Mouse (Mus musculus): ENCODE results near the gene Gm11627. TPM values are rescaled to one million over a fixed set of nuclear protein-coding genes. Genes with fewer than 3 reads are reported as not detected.
A peak's percentile ranks its signal among the peaks of the same experiment; 100 is the strongest.
"Not testable (repeated sequence)": the region's sequence is repeated elsewhere in the genome, so short reads cannot be mapped to it uniquely, and the experiment has no call there.

The Gm11627 gene
- polyA plus RNA-seq, 1 experiment from 2014 or later = 8.9 TPM

DNA sequence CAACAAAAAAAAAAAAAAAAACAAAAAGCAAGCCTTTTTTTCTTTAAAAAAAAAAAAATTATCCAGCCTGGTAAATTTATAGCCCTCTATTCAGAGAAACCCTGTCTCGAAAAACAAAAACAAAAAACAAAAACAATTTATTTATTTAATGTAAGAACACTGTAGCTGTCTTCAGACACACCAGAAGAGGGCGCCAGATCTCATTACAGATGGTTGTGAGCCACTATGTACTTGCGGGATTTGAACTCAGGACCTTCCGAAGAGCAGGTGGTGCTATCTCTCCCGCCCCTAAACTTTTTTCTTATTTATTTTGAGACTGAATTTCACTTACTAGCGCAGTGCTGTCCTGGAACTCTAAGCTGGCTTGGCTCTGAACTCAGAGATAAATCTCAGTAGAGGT is 12.1 kb downstream of the Gm11627 start:
- no peak for ATAC-seq (replicated peaks; ENCODE audit: low FRiP score, low read depth)
- no peaks in the 10 kb centered on the region for H3K36me3 ChIP-seq (ENCODE audit: insufficient read depth, low read length)
- no peaks in the 10 kb centered on the region for H3K27me3 ChIP-seq (ENCODE audit: insufficient read depth, low read length)
- WGBS = 86% methylated on average over 6 of the region's 6 CpGs
- no peak overlapping the region for H3K4me2 ChIP-seq (ENCODE audit: low read length)
- no peak for DNase-seq (ENCODE audit: low spot score)
- H3K27ac ChIP-seq = no peak overlapping the region
- peak; percentile 29; the same call in 1 of the 2 replicates for TF ChIP-seq CTCF (IDR thresholded peaks at IDR 0.05; ENCODE audit: low read depth)
- no peaks in the 10 kb centered on the region for H3K4me1 ChIP-seq (replicated peaks; ENCODE audit: insufficient read depth, low read length)
- H3K9ac ChIP-seq (ENCODE audit: low read depth, low read length) = no peak overlapping the region
- H3K4me3 ChIP-seq (replicated peaks; ENCODE audit: low read depth, low read length) = no peak overlapping the region
- no peaks in the 10 kb centered on the region for H3K9me3 ChIP-seq (replicated peaks; ENCODE audit: low read length)

DNA sequence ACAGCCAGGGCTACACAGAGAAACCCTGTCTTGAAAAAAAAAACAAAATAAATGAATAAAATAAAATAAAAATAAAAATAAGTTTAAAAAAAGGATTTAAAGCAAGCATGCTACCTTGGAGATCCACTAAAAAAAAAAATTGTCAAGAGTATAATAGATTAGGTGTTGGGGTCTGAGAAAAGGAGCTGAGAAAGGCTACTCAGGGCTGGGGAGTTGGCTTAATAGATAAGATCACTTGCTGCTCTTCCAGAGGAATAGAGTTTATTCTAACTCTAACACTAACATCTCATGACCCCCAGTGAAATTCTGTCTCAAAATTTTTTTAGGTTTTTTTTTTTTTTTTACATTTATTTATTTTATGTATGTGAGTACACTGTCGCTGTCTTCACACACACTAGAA is 13.0 kb downstream of the Gm11627 start:
- no peak overlapping the region for H3K9ac ChIP-seq (ENCODE audit: low read depth, low read length)
- no peak for ATAC-seq (replicated peaks; ENCODE audit: low FRiP score, low read depth)
- TF ChIP-seq CTCF (IDR thresholded peaks at IDR 0.05; ENCODE audit: low read depth) = no peak

DNA sequence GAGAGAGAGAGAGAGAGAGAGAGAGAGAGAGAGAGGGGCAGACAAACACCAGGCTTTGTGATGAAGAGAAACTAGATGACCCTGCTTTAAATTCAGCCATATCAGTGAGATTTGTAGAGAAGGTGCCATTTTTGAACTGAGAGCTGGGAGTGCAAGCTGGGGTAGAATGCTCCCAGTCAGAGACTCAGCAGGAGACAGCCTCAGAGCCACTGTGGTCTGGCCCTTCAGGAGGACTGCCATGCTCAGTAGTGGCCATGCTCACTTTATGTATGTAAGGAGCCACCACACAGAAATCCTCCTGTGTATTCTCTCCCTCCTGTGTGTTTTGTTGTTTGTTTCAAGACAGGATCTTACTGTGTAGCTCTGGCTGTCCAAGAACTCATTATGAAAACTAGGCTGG is 13.5 kb downstream of the Gm11627 start:
- ATAC-seq (replicated peaks; ENCODE audit: low FRiP score, low read depth) (no peak), DNase-seq (ENCODE audit: low spot score) (no peak)
- Histone ChIP-seq H3K36me3 (ENCODE audit: insufficient read depth, low read length) (no peaks in the 10 kb centered on the region), H3K4me2 (ENCODE audit: low read length) (no peak overlapping the region), H3K27ac (no peak overlapping the region), H3K9me3 (replicated peaks; ENCODE audit: low read length) (no peaks in the 10 kb centered on the region), H3K27me3 (ENCODE audit: insufficient read depth, low read length) (no peaks in the 10 kb centered on the region), H3K4me3 (replicated peaks; ENCODE audit: low read depth, low read length) (no peak overlapping the region), H3K4me1 (replicated peaks; ENCODE audit: insufficient read depth, low read length) (no peaks in the 10 kb centered on the region), H3K9ac (ENCODE audit: low read depth, low read length) (no peak overlapping the region)
- no peak for TF ChIP-seq CTCF (IDR thresholded peaks at IDR 0.05; ENCODE audit: low read depth)

More for the DNA sequence above, 13.0 kb downstream of the Gm11627 start:
- no peak overlapping the region for H3K4me2 ChIP-seq (ENCODE audit: low read length)
- no peaks in the 10 kb centered on the region for H3K27me3 ChIP-seq (ENCODE audit: insufficient read depth, low read length)
- no peaks in the 10 kb centered on the region for H3K4me1 ChIP-seq (replicated peaks; ENCODE audit: insufficient read depth, low read length)
- DNase-seq (ENCODE audit: low spot score) = no peak
- H3K36me3 ChIP-seq (ENCODE audit: insufficient read depth, low read length) = no peaks in the 10 kb centered on the region
- WGBS = 90% methylated on average over 1 of the region's 1 CpGs
- H3K9me3 ChIP-seq (replicated peaks; ENCODE audit: low read length) = no peaks in the 10 kb centered on the region
- H3K4me3 ChIP-seq (replicated peaks; ENCODE audit: low read depth, low read length) = no peak overlapping the region
- H3K27ac ChIP-seq = no peak overlapping the region

DNA sequence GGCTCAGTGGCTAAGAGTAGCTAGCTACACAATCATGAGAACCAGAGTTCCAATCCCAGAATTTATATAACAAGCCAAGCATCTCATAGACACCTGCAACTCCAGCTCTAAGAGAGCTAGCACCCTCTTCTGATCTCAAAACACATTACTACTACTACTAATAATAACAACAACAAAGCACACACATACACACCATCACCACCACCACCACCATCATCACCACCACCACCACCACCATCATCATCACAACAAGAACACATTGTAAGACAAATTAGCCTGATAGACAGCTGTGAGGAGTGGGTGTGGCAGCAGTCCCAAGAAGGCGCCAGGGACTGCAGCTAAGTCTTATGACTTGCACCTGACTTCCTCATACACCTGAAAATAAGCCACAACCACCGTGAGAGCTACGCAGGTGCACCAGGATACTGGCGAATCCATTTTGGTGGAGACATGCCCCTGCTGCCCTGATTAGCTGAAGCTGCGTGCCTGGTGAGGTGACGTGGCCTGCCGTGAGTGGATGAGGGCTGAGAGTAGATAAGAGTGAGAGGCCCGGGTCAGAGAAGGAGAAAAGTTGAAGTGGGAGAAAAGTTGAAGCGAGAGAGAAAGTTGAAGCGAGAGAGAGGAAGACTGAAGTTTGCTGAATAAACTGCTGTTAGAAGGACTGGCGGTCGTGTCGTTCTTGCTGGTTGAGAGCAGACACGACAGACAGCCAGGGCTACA is 14.1 kb downstream of the Gm11627 start:
- not testable (repeated sequence) for H3K9ac ChIP-seq (ENCODE audit: low read depth, low read length); H3K27ac ChIP-seq; DNase-seq (ENCODE audit: low spot score); H3K4me3 ChIP-seq (replicated peaks; ENCODE audit: low read depth, low read length); H3K27me3 ChIP-seq (ENCODE audit: insufficient read depth, low read length); ATAC-seq (replicated peaks; ENCODE audit: low FRiP score, low read depth); H3K9me3 ChIP-seq (replicated peaks; ENCODE audit: low read length); H3K36me3 ChIP-seq (ENCODE audit: insufficient read depth, low read length); H3K4me1 ChIP-seq (replicated peaks; ENCODE audit: insufficient read depth, low read length); H3K4me2 ChIP-seq (ENCODE audit: low read length)
- 79% methylated on average over 14 of the region's 14 CpGs for WGBS

- Histone ChIP-seq H3K4me2 (ENCODE audit: low read length) (no peak overlapping the region), H3K36me3 (ENCODE audit: insufficient read depth, low read length) (no peaks in the 10 kb centered on the region), H3K9ac (ENCODE audit: low read depth, low read length) (no peak overlapping the region), H3K27me3 (ENCODE audit: insufficient read depth, low read length) (no peaks in the 10 kb centered on the region), H3K9me3 (replicated peaks; ENCODE audit: low read length) (no peaks in the 10 kb centered on the region), H3K4me1 (replicated peaks; ENCODE audit: insufficient read depth, low read length) (0 out of 2 replicates have a peak, but pooled peaks cover 6% of the 10 kb centered on the region), H3K4me3 (replicated peaks; ENCODE audit: low read depth, low read length) (no peak overlapping the region), H3K27ac (no peak overlapping the region)
- 93% methylated on average over 4 of the region's 5 CpGs for WGBS
- ATAC-seq (replicated peaks; ENCODE audit: low FRiP score, low read depth) = no peak
- DNase-seq (ENCODE audit: low spot score) = no peak
- no peak for TF ChIP-seq CTCF (IDR thresholded peaks at IDR 0.05; ENCODE audit: low read depth)
Measured at GRCm38 (mm10) chr11:102558704-102559103, 20.6 kb downstream of the Gm11627 start.

GRCm38 (mm10) chr11:102557386-102557785 is 21.9 kb downstream of the Gm11627 start:
- H3K4me3 ChIP-seq (replicated peaks; ENCODE audit: low read depth, low read length) = no peak overlapping the region
- no peaks in the 10 kb centered on the region for H3K27me3 ChIP-seq (ENCODE audit: insufficient read depth, low read length)
- no peaks in the 10 kb centered on the region for H3K9me3 ChIP-seq (replicated peaks; ENCODE audit: low read length)
- peak overlapping the region; percentile 92; the same call in 1 of the 2 replicates for H3K27ac ChIP-seq
- no peak for ATAC-seq (replicated peaks; ENCODE audit: low FRiP score, low read depth)
- H3K4me2 ChIP-seq (ENCODE audit: low read length) = no peak overlapping the region
- WGBS = 90% methylated on average over 1 of the region's 1 CpGs
- no peak for TF ChIP-seq CTCF (IDR thresholded peaks at IDR 0.05; ENCODE audit: low read depth)
- H3K9ac ChIP-seq (ENCODE audit: low read depth, low read length) = no peak overlapping the region
- H3K36me3 ChIP-seq (ENCODE audit: insufficient read depth, low read length) = no peaks in the 10 kb centered on the region
- H3K4me1 ChIP-seq (replicated peaks; ENCODE audit: insufficient read depth, low read length) = 0 out of 2 replicates have a peak, but pooled peaks cover 8% of the 10 kb centered on the region
- no peak for DNase-seq (ENCODE audit: low spot score)

DNA sequence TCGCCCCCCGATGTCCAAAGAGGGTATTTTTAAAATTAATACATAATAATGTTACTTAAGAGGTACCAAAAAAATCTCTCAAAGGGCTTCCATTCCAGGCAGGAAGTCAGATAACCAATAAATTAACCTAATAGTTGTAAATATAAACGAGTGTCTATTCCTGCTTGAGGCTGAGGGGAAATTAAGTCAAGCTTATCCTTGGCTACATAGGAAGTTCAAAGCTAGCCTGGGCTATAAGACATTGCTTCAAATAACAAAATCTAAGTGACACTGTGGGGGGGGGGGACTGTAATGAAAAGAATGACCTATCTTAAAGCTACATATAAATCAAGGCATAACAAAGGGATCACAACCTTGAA is 22.6 kb downstream of the Gm11627 start:
- Histone ChIP-seq H3K27ac (peak overlapping the region; percentile 92), H3K9ac (ENCODE audit: low read depth, low read length) (no peak overlapping the region)

More for the DNA sequence above, 22.6 kb downstream of the Gm11627 start:
- Histone ChIP-seq H3K4me1 (replicated peaks; ENCODE audit: insufficient read depth, low read length) (0 out of 2 replicates have a peak, but pooled peaks cover 8% of the 10 kb centered on the region), H3K36me3 (ENCODE audit: insufficient read depth, low read length) (no peaks in the 10 kb centered on the region), H3K27me3 (ENCODE audit: insufficient read depth, low read length) (no peaks in the 10 kb centered on the region), H3K4me3 (replicated peaks; ENCODE audit: low read depth, low read length) (peak overlapping the region; percentile 78), H3K4me2 (ENCODE audit: low read length) (peak overlapping the region; percentile 47), H3K9me3 (replicated peaks; ENCODE audit: low read length) (no peaks in the 10 kb centered on the region)
- DNase-seq (ENCODE audit: low spot score) = no peak
- no peak; the same call in 1 of the 2 replicates for TF ChIP-seq CTCF (IDR thresholded peaks at IDR 0.05; ENCODE audit: low read depth)
- no peak for ATAC-seq (replicated peaks; ENCODE audit: low FRiP score, low read depth)
- WGBS = under 1% methylated on average over 3 of the region's 3 CpGs

Measured in kidney, postnatal 0 days (tissue).